7 mouse cellular contexts compared by ENCODE assay signal in genomic region chr6:147091136-147092120, GRCm38 (mm10). TPM values are rescaled to one million over a fixed set of nuclear protein-coding genes. Genes with fewer than 3 reads are reported as not detected.
DNase-seq lines count a peak whose midpoint lies in the region; ATAC-seq and TF ChIP-seq lines count a peak whose summit lies in the region.

Gene Klhl42 (plus strand): TSS chr6:147091379.

- peak; percentile 76 for TF ChIP-seq POLR2A in small intestine, adult 2 months (IDR thresholded peaks at IDR 0.05; ENCODE audit: low read depth, low read length)

- peaks cover 37% of the 10 kb centered on the region for H3K4me1 ChIP-seq in limb, embryonic 10.5 days
- peaks cover 26% of the 10 kb centered on the region for H3K4me1 ChIP-seq in midbrain, embryonic 12.5 days
- H3K4me1 ChIP-seq in small intestine, adult 2 months (ENCODE audit: control insufficient read depth, insufficient read depth, insufficient read length, low read length), result peaks cover 5% of the 10 kb centered on the region

- peak; percentile 88 for ATAC-seq in midbrain, embryonic 12.5 days (ENCODE audit: low FRiP score, low read depth)

- no peaks in the 10 kb centered on the region for H3K9me3 ChIP-seq in limb, embryonic 10.5 days (replicated peaks)
- H3K9me3 ChIP-seq in midbrain, embryonic 12.5 days, result no peaks in the 10 kb centered on the region

- H3K4me3 ChIP-seq in limb, embryonic 10.5 days, result peak within 1 kb of the TSS; percentile 68
- H3K4me3 ChIP-seq in midbrain, embryonic 12.5 days, result peak within 1 kb of the TSS; percentile 62
- H3K4me3 ChIP-seq in small intestine, adult 2 months (ENCODE audit: low read depth, low read length), result peak within 1 kb of the TSS; percentile 87

- peak within 1 kb of the TSS; percentile 95 for H3K27ac ChIP-seq in limb, embryonic 10.5 days
- H3K27ac ChIP-seq in midbrain, embryonic 12.5 days (replicated peaks), result peak within 1 kb of the TSS; percentile 88
- H3K27ac ChIP-seq in small intestine, adult 2 months (ENCODE audit: insufficient read depth, low read depth, low read length), result peak within 1 kb of the TSS; percentile 75

- peak within 1 kb of the TSS; percentile 79 for H3K9ac ChIP-seq in midbrain, embryonic 12.5 days (replicated peaks)

- under 1% methylated on average over 99 of the region's 99 CpGs for WGBS in limb, embryonic 10.5 days
- under 1% methylated on average over 96 of the region's 99 CpGs for WGBS in midbrain, embryonic 12.5 days
- under 1% methylated on average over 98 of the region's 99 CpGs for WGBS in small intestine, adult 2 months

- H3K36me3 ChIP-seq in limb, embryonic 10.5 days, result peaks cover 18% of the 10 kb centered on the region
- H3K36me3 ChIP-seq in midbrain, embryonic 12.5 days, result peaks cover 7% of the 10 kb centered on the region
- H3K36me3 ChIP-seq in small intestine, adult 2 months (ENCODE audit: control insufficient read depth, insufficient read depth, low read length), result peaks cover 2% of the 10 kb centered on the region; the same call in 1 of the 2 replicates

- DNase-seq in adrenal gland, adult 8-10 months, result peak; percentile 66
- peak; percentile 46 for DNase-seq in embryo, embryonic 11.5 days (ENCODE audit: low read depth, low spot score)
- DNase-seq in heart, adult 11 months, result peak; percentile 98
- peak; percentile 87 for DNase-seq in kidney, adult 18-20 months
- DNase-seq in limb, embryonic 10.5 days (ENCODE audit: low spot score), result peak; percentile 84

- no peak for TF ChIP-seq CTCF in small intestine, adult 2 months (IDR thresholded peaks at IDR 0.05; ENCODE audit: extremely low read depth, insufficient read length, insufficient replicate concordance, low read depth, low read length)

- H3K27me3 ChIP-seq in limb, embryonic 10.5 days (ENCODE audit: low read depth, poor library complexity, severe bottlenecking), result peaks cover 16% of the 10 kb centered on the region
- peaks cover 12% of the 10 kb centered on the region; the same call in 1 of the 2 replicates for H3K27me3 ChIP-seq in midbrain, embryonic 12.5 days
- H3K27me3 ChIP-seq in small intestine, adult 2 months (ENCODE audit: control insufficient read depth, insufficient read depth, low read length), result no peaks in the 10 kb centered on the region

- H3K4me2 ChIP-seq in midbrain, embryonic 12.5 days (replicated peaks), result peak within 1 kb of the TSS; percentile 78

RNA-seq across cellular contexts. Expression of gene Klhl42, which starts in this region (rescaled TPM):
- 10 to 100 TPM; 23.3 to 27.7 (median 24.8) TPM for total RNA-seq in adrenal gland, adult 8-10 months (2022)
- 6.3 and 6.9 TPM in 2 replicates for polyA plus RNA-seq in limb, embryonic 10.5 days (2016; fragmentation: Nextera tagmentation; extraction: Ambion mirVana)
- polyA plus RNA-seq in midbrain, embryonic 12.5 days (2016; fragmentation: Nextera tagmentation; extraction: Ambion mirVana), result 8.2 and 9.0 TPM in 2 replicates
- polyA plus RNA-seq in small intestine, adult 2 months (2012; rRNA removed), result 3.9 and 6.4 TPM in 2 replicates

Comparison
In these comparisons a context has a peak if more than half of its experiments do, and no peak if none do; other contexts are left out.
1. Peak in every context shown above with its lines: DNase-seq, ATAC-seq, H3K4me3 ChIP-seq and H3K27ac ChIP-seq.
2. DNase-seq: peak in every context shown above with its lines; median percentile 98 in heart, adult 11 months; 87 in kidney, adult 18-20 months; 84 in limb, embryonic 10.5 days; 66 in adrenal gland, adult 8-10 months; 46 in embryo, embryonic 11.5 days.